Mouse (Mus musculus) lung, embryonic 16.5 days (tissue): ENCODE measurements around the gene H2afy. TPM values are rescaled to one million over a fixed set of nuclear protein-coding genes. Genes with fewer than 3 reads are reported as not detected.

Experiments
- ATAC-seq: fragments of 200-750 bp; cut with Nextera tagmentation; 2 replicates; pipeline ENCODE4 v1.8.0; 2017; ENCODE audit warnings: low read depth, mild to moderate bottlenecking, moderate library complexity
- H3K27ac ChIP-seq: fragments of 300-500 bp; sonication (generic); 2 replicates; pipeline ENCODE4 v1.5.1; 2014; ENCODE audit warnings: mild to moderate bottlenecking, control low read depth, low read length
- H3K27me3 ChIP-seq: fragments of 300-500 bp; sonication (generic); 2 replicates; pipeline ENCODE4 v1.6.1; 2014; ENCODE audit warnings: low read depth, low read length, mixed read lengths; ENCODE audit not compliant: control insufficient read depth, insufficient read depth
- H3K36me3 ChIP-seq: fragments of 300-500 bp; sonication (generic); 2 replicates; pipeline ENCODE4 v1.6.1; 2014; ENCODE audit warnings: low read length; ENCODE audit not compliant: control insufficient read depth, insufficient read depth
- H3K4me1 ChIP-seq: fragments of 300-500 bp; sonication (generic); replicated peaks from 2 replicates; pipeline ENCODE4 v1.6.1; 2014; ENCODE audit warnings: low read length, mixed read lengths; ENCODE audit not compliant: control insufficient read depth, insufficient read depth
- H3K4me2 ChIP-seq: fragments of 300-500 bp; sonication (generic); 2 replicates; pipeline ENCODE4 v1.6.1; 2014; ENCODE audit warnings: low read depth, low read length, control low read depth
- H3K4me3 ChIP-seq: fragments of 300-500 bp; sonication (generic); 2 replicates; pipeline ENCODE4 v1.5.1; 2014; ENCODE audit warnings: mild to moderate bottlenecking, low read length, control low read depth
- H3K9ac ChIP-seq: fragments of 300-500 bp; sonication (generic); 2 replicates; pipeline ENCODE4 v1.6.1; 2014; ENCODE audit warnings: low read length, control low read depth
- H3K9me3 ChIP-seq: fragments of 300-500 bp; sonication (generic); 2 replicates; pipeline ENCODE4 v1.6.1; 2016; ENCODE audit warnings: low read length; ENCODE audit not compliant: control insufficient read depth
- WGBS: fragments of 180-500 bp; shearing (Covaris S2); extraction: QIAGEN DNeasy Blood & Tissue Kit; methylation state at CpG from one replicate; pipeline ENCODE4 v1.1.7; 2014; 5-methylcytosine and 5-hydroxymethylcytosine counted together
- polyA plus RNA-seq: library from polyadenylated mRNA; unstranded; fragments of >200 nt; fragmentation: Nextera tagmentation; extraction: Ambion mirVana; gene quantifications from 2 replicates; pipeline ENCODE4 v1.2.1, GENCODE M21; 2015

H2afy gene
- polyA plus RNA-seq, 1 experiment from 2014 or later = 266 TPM

- 45% methylated on average over 4 of the region's 4 CpGs for WGBS
- H3K4me3 ChIP-seq = no peak overlapping the region
- ATAC-seq = peak; percentile 20; the same call in 1 of the 2 replicates
- H3K4me1 ChIP-seq = no peaks in the 10 kb centered on the region
- H3K27ac ChIP-seq = no peak overlapping the region
- H3K27me3 ChIP-seq = no peaks in the 10 kb centered on the region
- no peak overlapping the region for H3K9ac ChIP-seq
- H3K9me3 ChIP-seq = no peaks in the 10 kb centered on the region
- no peak overlapping the region for H3K4me2 ChIP-seq
- H3K36me3 ChIP-seq = peaks cover 14% of the 10 kb centered on the region; the same call in 1 of the 2 replicates
These were observed 63.9 kb downstream of the H2afy start for GRCm38 (mm10) chr13:56072268-56072607.

DNA sequence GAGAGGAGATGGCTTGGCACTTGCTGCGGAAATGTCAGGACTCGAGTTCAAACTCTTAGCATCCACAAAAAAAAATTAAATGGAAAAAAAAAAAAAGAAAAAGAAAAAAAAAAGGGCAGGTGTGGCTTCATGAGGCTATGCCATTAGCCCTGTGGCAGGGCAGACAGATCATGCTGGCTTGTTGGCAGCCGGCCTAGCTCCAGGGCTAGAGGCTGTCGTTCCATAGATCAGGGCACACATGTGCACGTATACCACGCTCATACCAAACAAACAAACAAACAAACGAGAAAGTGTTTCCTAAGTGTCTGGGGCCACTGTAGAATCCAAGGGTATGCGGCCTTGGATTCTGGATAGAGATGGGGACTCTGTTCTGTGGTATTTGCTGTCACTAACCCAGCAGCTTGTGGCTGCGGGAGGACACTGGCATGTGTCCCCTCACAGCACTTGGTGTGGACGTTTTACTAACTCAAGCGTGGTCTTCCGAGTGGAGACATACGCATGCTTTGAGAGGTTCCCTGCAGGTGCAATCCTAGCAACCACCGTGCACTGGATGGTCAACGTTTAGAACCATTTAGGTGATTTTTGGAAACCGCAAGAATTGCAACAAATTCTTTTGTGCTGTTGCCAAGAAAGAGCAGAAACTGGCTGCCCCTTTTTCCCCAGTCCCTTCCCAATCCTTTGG lies 64.4 kb downstream of the H2afy start:
- H3K36me3 ChIP-seq = peaks cover 10% of the 10 kb centered on the region; the same call in 1 of the 2 replicates
- H3K4me3 ChIP-seq = no peak overlapping the region
- WGBS = 73% methylated on average over 16 of the region's 16 CpGs
- no peak overlapping the region for H3K9ac ChIP-seq
- H3K27ac ChIP-seq = no peak overlapping the region
- no peaks in the 10 kb centered on the region for H3K4me1 ChIP-seq
- no peak for ATAC-seq
- H3K9me3 ChIP-seq = no peaks in the 10 kb centered on the region
- H3K4me2 ChIP-seq = no peak overlapping the region
- no peaks in the 10 kb centered on the region for H3K27me3 ChIP-seq

GRCm38 (mm10) chr13:56069643-56070042 lies 66.5 kb downstream of the H2afy start:
- H3K27me3 ChIP-seq = no peaks in the 10 kb centered on the region
- no peak overlapping the region for H3K4me3 ChIP-seq
- ATAC-seq = no peak
- H3K9ac ChIP-seq = no peak overlapping the region
- H3K36me3 ChIP-seq = peaks cover 5% of the 10 kb centered on the region; the same call in 1 of the 2 replicates
- H3K4me2 ChIP-seq = no peak overlapping the region
- H3K4me1 ChIP-seq = no peaks in the 10 kb centered on the region
- H3K9me3 ChIP-seq = no peaks in the 10 kb centered on the region
- 54% methylated on average over 6 of the region's 6 CpGs for WGBS
- no peak overlapping the region for H3K27ac ChIP-seq

GRCm38 (mm10) chr13:56068517-56068916 lies 67.6 kb downstream of the H2afy start:
- no peak for ATAC-seq
- no peaks in the 10 kb centered on the region for H3K9me3 ChIP-seq
- H3K4me2 ChIP-seq = no peak overlapping the region
- peaks cover 5% of the 10 kb centered on the region; the same call in 1 of the 2 replicates for H3K36me3 ChIP-seq
- no peaks in the 10 kb centered on the region for H3K4me1 ChIP-seq
- H3K4me3 ChIP-seq = no peak overlapping the region
- H3K9ac ChIP-seq = no peak overlapping the region
- H3K27ac ChIP-seq = no peak overlapping the region
- WGBS = 59% methylated on average over 4 of the region's 4 CpGs
- no peaks in the 10 kb centered on the region for H3K27me3 ChIP-seq

DNA sequence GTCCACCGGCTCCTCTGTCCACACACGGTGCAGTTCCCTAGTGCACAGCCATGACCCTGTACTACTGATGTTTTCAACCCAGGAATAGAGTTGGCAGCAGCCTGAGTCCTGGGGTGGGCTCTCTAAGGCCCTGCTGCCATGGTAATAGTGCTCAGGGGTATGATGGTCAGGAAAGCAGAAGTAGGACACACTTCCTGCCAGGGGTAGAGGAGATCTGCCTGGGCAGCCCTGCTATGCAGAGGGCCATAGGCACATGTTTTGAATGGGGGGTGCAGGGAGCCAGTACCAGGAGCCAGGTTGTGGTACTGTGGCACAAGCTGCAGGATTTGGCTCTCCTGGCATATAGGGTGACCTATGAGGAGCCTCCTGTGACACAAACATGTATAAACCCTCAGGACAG lies 69.3 kb downstream of the H2afy start:
- Histone ChIP-seq H3K4me2 (no peak overlapping the region), H3K9me3 (no peaks in the 10 kb centered on the region), H3K27me3 (no peaks in the 10 kb centered on the region; the same call in 1 of the 2 replicates), H3K36me3 (no peaks in the 10 kb centered on the region), H3K9ac (no peak overlapping the region), H3K4me1 (no peaks in the 10 kb centered on the region), H3K27ac (no peak overlapping the region), H3K4me3 (no peak overlapping the region)
- ATAC-seq = no peak
- 97% methylated on average over 2 of the region's 2 CpGs for WGBS

- WGBS = 74% methylated on average over 21 of the region's 21 CpGs
- Histone ChIP-seq H3K4me1 (no peaks in the 10 kb centered on the region), H3K9me3 (no peaks in the 10 kb centered on the region), H3K9ac (no peak overlapping the region), H3K4me3 (no peak overlapping the region), H3K27me3 (no peaks in the 10 kb centered on the region; the same call in 1 of the 2 replicates), H3K4me2 (no peak overlapping the region), H3K27ac (no peak overlapping the region), H3K36me3 (no peaks in the 10 kb centered on the region)
- no peak for ATAC-seq
These were observed 70.0 kb downstream of the H2afy start for GRCm38 (mm10) chr13:56066152-56066551.

- Histone ChIP-seq H3K27ac (no peak overlapping the region), H3K9me3 (no peaks in the 10 kb centered on the region), H3K27me3 (no peaks in the 10 kb centered on the region; the same call in 1 of the 2 replicates), H3K36me3 (no peaks in the 10 kb centered on the region), H3K4me3 (no peak overlapping the region), H3K4me2 (no peak overlapping the region), H3K4me1 (no peaks in the 10 kb centered on the region), H3K9ac (no peak overlapping the region)
- no peak for ATAC-seq
- 84% methylated on average over 8 of the region's 8 CpGs for WGBS
These were observed 78.4 kb downstream of the H2afy start for GRCm38 (mm10) chr13:56057761-56058160.

- H3K9me3 ChIP-seq = no peaks in the 10 kb centered on the region
- H3K9ac ChIP-seq = no peak overlapping the region
- no peaks in the 10 kb centered on the region; the same call in 1 of the 2 replicates for H3K27me3 ChIP-seq
- no peak for ATAC-seq
- no peak overlapping the region for H3K27ac ChIP-seq
- H3K4me2 ChIP-seq = no peak overlapping the region
- H3K4me1 ChIP-seq = no peaks in the 10 kb centered on the region
- no peaks in the 10 kb centered on the region for H3K36me3 ChIP-seq
- 79% methylated on average over 5 of the region's 5 CpGs for WGBS
- no peak overlapping the region for H3K4me3 ChIP-seq
These were observed 80.4 kb downstream of the H2afy start for GRCm38 (mm10) chr13:56055720-56056119.

DNA sequence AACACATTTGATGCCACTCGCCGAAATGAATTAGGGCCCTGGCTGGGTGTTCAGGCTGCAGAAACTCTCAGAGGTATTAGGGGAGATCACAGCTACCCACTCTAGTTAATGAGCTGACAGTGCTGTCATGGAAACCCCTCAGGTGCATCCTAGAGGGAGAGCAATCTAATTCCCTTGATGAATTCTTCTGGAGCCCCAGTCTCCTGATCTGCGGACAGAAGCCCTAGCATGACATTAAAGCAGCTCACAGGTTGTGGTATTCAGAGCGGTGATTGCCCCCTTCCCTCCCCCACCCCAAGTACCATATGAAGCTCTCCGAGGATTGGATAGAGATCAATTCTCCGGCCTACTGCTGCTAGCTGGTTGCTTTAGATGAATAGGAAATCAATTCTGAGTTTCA lies 82.1 kb downstream of the H2afy start:
- 78% methylated on average over 6 of the region's 6 CpGs for WGBS
- Histone ChIP-seq H3K4me3 (no peak overlapping the region), H3K4me2 (no peak overlapping the region), H3K27ac (no peak overlapping the region), H3K27me3 (no peaks in the 10 kb centered on the region; the same call in 1 of the 2 replicates), H3K4me1 (no peaks in the 10 kb centered on the region), H3K9me3 (no peaks in the 10 kb centered on the region), H3K36me3 (no peaks in the 10 kb centered on the region), H3K9ac (no peak overlapping the region)
- no peak for ATAC-seq
